Comparison of ENCODE assay signal across 12 mouse cellular contexts in the genomic region with DNA sequence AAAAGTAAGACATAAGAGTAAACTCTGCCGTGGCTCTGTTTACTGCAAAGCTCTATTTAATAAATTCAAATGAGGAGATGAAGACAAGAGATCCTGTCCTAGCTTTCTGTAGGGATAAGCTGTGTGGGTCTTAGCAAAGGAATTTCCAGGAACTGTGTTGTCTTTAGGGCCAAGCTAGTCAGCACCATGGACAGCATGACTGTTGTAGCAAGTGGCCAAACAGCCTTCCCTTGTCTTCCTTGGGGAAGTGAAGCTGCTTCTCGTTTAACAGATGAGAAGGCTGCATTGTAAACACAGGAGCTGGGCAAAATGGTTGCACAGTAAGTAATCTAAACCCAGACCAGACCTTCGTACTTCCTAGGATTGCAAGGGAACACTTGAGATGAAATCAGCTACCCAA.
DNase-seq lines count a peak whose midpoint lies in the region; ATAC-seq and TF ChIP-seq lines count a peak whose summit lies in the region.
"Had no signal": no experiment of that assay in that cellular context is flagged by ENCODE, and none has a peak within 500 bp of the region (broad histone marks: within the 10 kb centered on the region; RNA-seq: fewer than 3 reads in every experiment).

No protein-coding gene starts in this region.

- TF ChIP-seq POLR2A in cerebellum, adult 2 months (IDR thresholded peaks at IDR 0.05; ENCODE audit: borderline replicate concordance, insufficient read depth, low read length), result no peak

- no peak overlapping the region for H3K27ac ChIP-seq in heart, embryonic 10.5 days
- H3K27ac ChIP-seq in liver, postnatal 0 days (ENCODE audit: low read depth), result no peak overlapping the region
- no peak overlapping the region for H3K27ac ChIP-seq in limb, embryonic 11.5 days (replicated peaks; ENCODE audit: low read depth, low read length)
- no peak overlapping the region for H3K27ac ChIP-seq in cerebellum, adult 2 months (ENCODE audit: insufficient read depth, low read length)
- H3K27ac ChIP-seq: gastrocnemius, adult 2 months had no signal

- no peak for TF ChIP-seq CTCF in liver, postnatal 0 days (IDR thresholded peaks at IDR 0.05; ENCODE audit: low read depth)
- TF ChIP-seq CTCF in cerebellum, adult 2 months (IDR thresholded peaks at IDR 0.05; ENCODE audit: borderline replicate concordance, insufficient read depth, low read depth, low read length), result no peak

- H3K36me3 ChIP-seq in heart, embryonic 10.5 days, result no peaks in the 10 kb centered on the region
- no peaks in the 10 kb centered on the region for H3K36me3 ChIP-seq in liver, postnatal 0 days (replicated peaks; ENCODE audit: insufficient read depth, low read length)
- H3K36me3 ChIP-seq in limb, embryonic 11.5 days (ENCODE audit: control insufficient read depth, insufficient read depth, low read length), result no peaks in the 10 kb centered on the region

- no peak for ATAC-seq in liver, postnatal 0 days
- no peak for ATAC-seq in limb, embryonic 11.5 days (ENCODE audit: insufficient number of reproducible peaks, low FRiP score, low TSS enrichment, low read depth)

- no peak overlapping the region for H3K4me3 ChIP-seq in heart, embryonic 10.5 days
- H3K4me3 ChIP-seq in liver, postnatal 0 days (ENCODE audit: low read depth, low read length), result no peak overlapping the region
- H3K4me3 ChIP-seq in limb, embryonic 11.5 days (ENCODE audit: low read depth, low read length), result no peak overlapping the region
- no peak overlapping the region for H3K4me3 ChIP-seq in cerebellum, adult 2 months (replicated peaks; ENCODE audit: insufficient read depth, low read depth, low read length)
- H3K4me3 ChIP-seq: gastrocnemius, adult 2 months had no signal

- no peaks in the 10 kb centered on the region for H3K27me3 ChIP-seq in heart, embryonic 10.5 days (ENCODE audit: insufficient read depth, poor library complexity, severe bottlenecking)
- no peaks in the 10 kb centered on the region for H3K27me3 ChIP-seq in liver, postnatal 0 days (ENCODE audit: insufficient read depth, low read length)
- H3K27me3 ChIP-seq in limb, embryonic 11.5 days (ENCODE audit: control insufficient read depth, insufficient read depth, low read length), result no peaks in the 10 kb centered on the region
- H3K27me3 ChIP-seq in cerebellum, adult 2 months (ENCODE audit: control insufficient read depth, insufficient read depth, low read length), result no peaks in the 10 kb centered on the region

- H3K4me1 ChIP-seq in heart, embryonic 10.5 days, result no peaks in the 10 kb centered on the region
- H3K4me1 ChIP-seq in liver, postnatal 0 days (ENCODE audit: insufficient read depth), result no peaks in the 10 kb centered on the region
- peaks cover 2% of the 10 kb centered on the region; the same call in 1 of the 2 replicates for H3K4me1 ChIP-seq in limb, embryonic 11.5 days (ENCODE audit: control insufficient read depth, insufficient read depth, low read length)
- H3K4me1 ChIP-seq in cerebellum, adult 2 months (ENCODE audit: control insufficient read depth, insufficient read depth, low read length), result no peaks in the 10 kb centered on the region; the same call in 1 of the 2 replicates

- no peak overlapping the region for H3K9ac ChIP-seq in liver, postnatal 0 days (replicated peaks)
- H3K9ac ChIP-seq in limb, embryonic 11.5 days (ENCODE audit: low read length), result no peak overlapping the region

- WGBS in heart, embryonic 10.5 days, result 34% methylated on average over 3 of the region's 3 CpGs
- 38% methylated on average over 3 of the region's 3 CpGs for WGBS in liver, postnatal 0 days (ENCODE audit: insufficient replicate concordance)
- WGBS in limb, embryonic 11.5 days, result 33% methylated on average over 3 of the region's 3 CpGs
- 52% methylated on average over 3 of the region's 3 CpGs for WGBS in cerebellum, adult 2 months

- no peaks in the 10 kb centered on the region for H3K9me3 ChIP-seq in heart, embryonic 10.5 days
- no peaks in the 10 kb centered on the region for H3K9me3 ChIP-seq in liver, postnatal 0 days (ENCODE audit: low read length)
- H3K9me3 ChIP-seq in limb, embryonic 11.5 days (ENCODE audit: control insufficient read depth, low read length), result no peaks in the 10 kb centered on the region

- no peak for TF ChIP-seq EP300 in liver, postnatal 0 days (IDR thresholded peaks at IDR 0.05; ENCODE audit: low read depth)

- H3K4me2 ChIP-seq in liver, postnatal 0 days (ENCODE audit: low read depth, low read length), result no peak overlapping the region
- H3K4me2 ChIP-seq in limb, embryonic 11.5 days (ENCODE audit: low read depth, severe bottlenecking), result no peak overlapping the region

- peak; percentile 21 for DNase-seq in heart, adult 11 months
- no peak for DNase-seq in heart, embryonic 10.5 days (ENCODE audit: low spot score)
- DNase-seq in liver (peak; percentile 23), ZHBTc4 (ENCODE audit: low read depth, low spot score) (peak; percentile 66)
- DNase-seq in liver, postnatal 0 days, result no peak
- DNase-seq in limb, embryonic 11.5 days (ENCODE audit: low spot score), result peak; percentile 80
- no peak for DNase-seq in cerebellum, adult 2 months
- no peak for DNase-seq in right cerebral cortex, postnatal 25 days
- DNase-seq: cerebellum, adult 18-20 months; gastrocnemius, adult 2 months; heart, postnatal 36 days; thymus, adult 2 months had no signal

Comparison
In these comparisons a context has a peak if more than half of its experiments do, and no peak if none do; other contexts are left out.
1. DNase-seq: peak in heart, adult 11 months (single experiment), liver (single experiment), ZHBTc4 (single experiment) and limb, embryonic 11.5 days (single experiment); none in heart, embryonic 10.5 days (single experiment), liver, postnatal 0 days (single experiment), cerebellum, adult 2 months (0 of 2) and right cerebral cortex, postnatal 25 days (single experiment).